Mouse (Mus musculus) midbrain, embryonic 13.5 days (tissue): ENCODE measurements at regions not wholly inside any gene's neighbourhood (a gene's known extent, or its start where the extent isn't known, plus 50 kb on each side); places are given as distances from the start of the nearest gene placed in this dataset.

Experiments
- ATAC-seq: fragments of 200-750 bp; cut with Nextera tagmentation; 2 replicates; pipeline ENCODE4 v1.8.0; 2017; ENCODE audit warnings: mild to moderate bottlenecking, moderate TSS enrichment, moderate library complexity
- H3K27ac ChIP-seq: fragments of 300-500 bp; sonication (generic); 2 replicates; pipeline ENCODE4 v1.5.1; 2015; ENCODE audit warnings: inconsistent platforms, mild to moderate bottlenecking, moderate library complexity
- H3K27me3 ChIP-seq: fragments of 300-500 bp; sonication (generic); 2 replicates; pipeline ENCODE4 v1.6.1; 2015; ENCODE audit warnings: mild to moderate bottlenecking, inconsistent platforms
- H3K36me3 ChIP-seq: fragments of 300-500 bp; sonication (generic); 2 replicates; pipeline ENCODE4 v1.6.1; 2015; ENCODE audit warnings: mild to moderate bottlenecking, inconsistent platforms
- H3K4me1 ChIP-seq: fragments of 300-500 bp; sonication (generic); replicated peaks from 2 replicates; pipeline ENCODE4 v1.6.1; 2015; ENCODE audit warnings: inconsistent platforms
- H3K4me2 ChIP-seq: fragments of 300-500 bp; sonication (generic); replicated peaks from 2 replicates; pipeline ENCODE4 v1.6.1; 2015; ENCODE audit warnings: moderate library complexity, mild to moderate bottlenecking, inconsistent platforms
- H3K4me3 ChIP-seq: fragments of 300-500 bp; sonication (generic); replicated peaks from 2 replicates; pipeline ENCODE4 v1.5.1; 2015; ENCODE audit warnings: mild to moderate bottlenecking, inconsistent platforms
- H3K9ac ChIP-seq: fragments of 300-500 bp; sonication (generic); replicated peaks from 2 replicates; pipeline ENCODE4 v1.6.1; 2015; ENCODE audit warnings: mild to moderate bottlenecking, inconsistent platforms
- H3K9me3 ChIP-seq: fragments of 300-500 bp; sonication (generic); 2 replicates; pipeline ENCODE4 v1.6.1; 2016; ENCODE audit warnings: mild to moderate bottlenecking, inconsistent platforms
- WGBS: fragments of 180-500 bp; shearing (Covaris S2); methylation state at CpG from one replicate; pipeline ENCODE4 v1.1.7; 2015; 5-methylcytosine and 5-hydroxymethylcytosine counted together

GRCm38 (mm10) chr13:84663967-84664366 lies 441.9 kb downstream of the Tmem161b start:
- H3K4me3 ChIP-seq, result no peak overlapping the region
- no peak overlapping the region for H3K4me2 ChIP-seq
- H3K9ac ChIP-seq, result no peak overlapping the region
- ATAC-seq, result no peak
- no peaks in the 10 kb centered on the region for H3K27me3 ChIP-seq
- no peaks in the 10 kb centered on the region for H3K4me1 ChIP-seq
- no peaks in the 10 kb centered on the region for H3K9me3 ChIP-seq
- H3K27ac ChIP-seq, result no peak overlapping the region
- 92% methylated on average over 2 of the region's 2 CpGs for WGBS
- no peaks in the 10 kb centered on the region for H3K36me3 ChIP-seq

GRCm38 (mm10) chr13:84680971-84681370 lies 458.9 kb downstream of the Tmem161b start:
- no peak overlapping the region for H3K27ac ChIP-seq
- no peaks in the 10 kb centered on the region for H3K4me1 ChIP-seq
- no peaks in the 10 kb centered on the region for H3K36me3 ChIP-seq
- WGBS, result 35% methylated on average over 2 of the region's 2 CpGs
- no peaks in the 10 kb centered on the region for H3K27me3 ChIP-seq
- no peak for ATAC-seq
- H3K9me3 ChIP-seq, result no peaks in the 10 kb centered on the region
- no peak overlapping the region for H3K4me3 ChIP-seq
- no peak overlapping the region for H3K4me2 ChIP-seq
- H3K9ac ChIP-seq, result no peak overlapping the region

GRCm38 (mm10) chr13:84685930-84686329 lies 463.8 kb downstream of the Tmem161b start:
- H3K27ac ChIP-seq, result no peak overlapping the region
- no peak overlapping the region for H3K4me2 ChIP-seq
- no peaks in the 10 kb centered on the region for H3K36me3 ChIP-seq
- H3K9ac ChIP-seq, result no peak overlapping the region
- WGBS, result 63% methylated on average over 2 of the region's 2 CpGs
- ATAC-seq, result no peak
- no peak overlapping the region for H3K4me3 ChIP-seq
- no peaks in the 10 kb centered on the region for H3K27me3 ChIP-seq
- H3K4me1 ChIP-seq, result no peaks in the 10 kb centered on the region
- H3K9me3 ChIP-seq, result no peaks in the 10 kb centered on the region

GRCm38 (mm10) chr13:84693462-84693861 lies 471.4 kb downstream of the Tmem161b start:
- H3K4me1 ChIP-seq, result no peaks in the 10 kb centered on the region
- H3K4me2 ChIP-seq, result no peak overlapping the region
- no peaks in the 10 kb centered on the region for H3K36me3 ChIP-seq
- no peak for ATAC-seq
- WGBS, result 89% methylated on average over 2 of the region's 2 CpGs
- H3K27me3 ChIP-seq, result no peaks in the 10 kb centered on the region
- no peak overlapping the region for H3K27ac ChIP-seq
- H3K9ac ChIP-seq, result no peak overlapping the region
- no peak overlapping the region for H3K4me3 ChIP-seq
- H3K9me3 ChIP-seq, result no peaks in the 10 kb centered on the region

GRCm38 (mm10) chr13:84698472-84699080 lies 476.5 kb downstream of the Tmem161b start:
- Histone ChIP-seq H3K4me2 (no peak overlapping the region), H3K4me1 (no peaks in the 10 kb centered on the region), H3K9ac (no peak overlapping the region), H3K9me3 (no peaks in the 10 kb centered on the region), H3K36me3 (no peaks in the 10 kb centered on the region), H3K27ac (no peak overlapping the region), H3K27me3 (no peaks in the 10 kb centered on the region), H3K4me3 (no peak overlapping the region)
- ATAC-seq, result no peak
- WGBS, result 69% methylated on average over 3 of the region's 3 CpGs

GRCm38 (mm10) chr13:84741231-84741630 lies 448.0 kb upstream of the Ccnh start:
- Histone ChIP-seq H3K4me2 (no peak overlapping the region), H3K27ac (no peak overlapping the region), H3K36me3 (no peaks in the 10 kb centered on the region), H3K4me1 (no peaks in the 10 kb centered on the region), H3K27me3 (no peaks in the 10 kb centered on the region), H3K9me3 (0 out of 2 replicates have a peak, but pooled peaks cover 4% of the 10 kb centered on the region), H3K4me3 (no peak overlapping the region), H3K9ac (no peak overlapping the region)
- WGBS, result 90% methylated on average over 4 of the region's 4 CpGs
- no peak for ATAC-seq

GRCm38 (mm10) chr13:84748331-84748730 lies 440.9 kb upstream of the Ccnh start:
- H3K4me1 ChIP-seq, result no peaks in the 10 kb centered on the region
- H3K27ac ChIP-seq, result no peak overlapping the region
- no peak for ATAC-seq
- 94% methylated on average over 2 of the region's 2 CpGs for WGBS
- no peak overlapping the region for H3K4me2 ChIP-seq
- no peaks in the 10 kb centered on the region for H3K9me3 ChIP-seq
- no peak overlapping the region for H3K9ac ChIP-seq
- no peaks in the 10 kb centered on the region for H3K27me3 ChIP-seq
- H3K4me3 ChIP-seq, result no peak overlapping the region
- H3K36me3 ChIP-seq, result no peaks in the 10 kb centered on the region

GRCm38 (mm10) chr13:84749214-84749613 lies 440.0 kb upstream of the Ccnh start:
- Histone ChIP-seq H3K27ac (no peak overlapping the region), H3K4me2 (no peak overlapping the region), H3K9ac (no peak overlapping the region), H3K4me3 (no peak overlapping the region), H3K27me3 (no peaks in the 10 kb centered on the region), H3K9me3 (no peaks in the 10 kb centered on the region), H3K36me3 (no peaks in the 10 kb centered on the region), H3K4me1 (no peaks in the 10 kb centered on the region)
- 94% methylated on average over 1 of the region's 1 CpGs for WGBS
- ATAC-seq, result no peak

GRCm38 (mm10) chr13:84750136-84750535 lies 439.1 kb upstream of the Ccnh start:
- no peak overlapping the region for H3K4me2 ChIP-seq

GRCm38 (mm10) chr13:84751576-84752490 lies 437.4 kb upstream of the Ccnh start:
- H3K36me3 ChIP-seq, result no peaks in the 10 kb centered on the region
- no peak overlapping the region for H3K27ac ChIP-seq
- H3K9ac ChIP-seq, result no peak overlapping the region
- peaks cover 1% of the 10 kb centered on the region; the same call in 1 of the 2 replicates for H3K4me1 ChIP-seq
- WGBS, result 63% methylated on average over 2 of the region's 2 CpGs
- ATAC-seq, result peak; percentile 56; the same call in 1 of the 2 replicates
- no peak overlapping the region for H3K4me2 ChIP-seq
- no peak overlapping the region for H3K4me3 ChIP-seq
- H3K27me3 ChIP-seq, result no peaks in the 10 kb centered on the region
- no peaks in the 10 kb centered on the region for H3K9me3 ChIP-seq

More at GRCm38 (mm10) chr13:84750136-84750535, 439.1 kb upstream of the Ccnh start:
- WGBS, result 89% methylated on average over 2 of the region's 2 CpGs
- Histone ChIP-seq H3K27me3 (no peaks in the 10 kb centered on the region), H3K4me3 (no peak overlapping the region), H3K9ac (no peak overlapping the region), H3K36me3 (no peaks in the 10 kb centered on the region), H3K27ac (no peak overlapping the region), H3K9me3 (no peaks in the 10 kb centered on the region), H3K4me1 (no peaks in the 10 kb centered on the region)
- ATAC-seq, result no peak

- H3K4me3 ChIP-seq, result no peak overlapping the region
- no peaks in the 10 kb centered on the region for H3K27me3 ChIP-seq
- H3K36me3 ChIP-seq, result no peaks in the 10 kb centered on the region
- H3K27ac ChIP-seq, result no peak overlapping the region
- 0 out of 2 replicates have a peak, but pooled peaks have one; percentile 27 for ATAC-seq
- H3K9me3 ChIP-seq, result no peaks in the 10 kb centered on the region
- H3K4me1 ChIP-seq, result peaks cover 5% of the 10 kb centered on the region; the same call in 1 of the 2 replicates
- no peak overlapping the region for H3K9ac ChIP-seq
- 58% methylated on average over 4 of the region's 4 CpGs for WGBS
- H3K4me2 ChIP-seq, result no peak overlapping the region
Observed at GRCm38 (mm10) chr13:84752491-84752820, 436.8 kb upstream of the Ccnh start.

- Histone ChIP-seq H3K4me2 (no peak overlapping the region), H3K9me3 (no peaks in the 10 kb centered on the region), H3K27me3 (no peaks in the 10 kb centered on the region), H3K4me1 (peaks cover 13% of the 10 kb centered on the region), H3K27ac (no peak overlapping the region), H3K4me3 (no peak overlapping the region), H3K36me3 (no peaks in the 10 kb centered on the region), H3K9ac (no peak overlapping the region)
- WGBS, result 60% methylated on average over 4 of the region's 4 CpGs
- ATAC-seq, result no peak
Observed at GRCm38 (mm10) chr13:84753751-84754500, 435.3 kb upstream of the Ccnh start.
